Mouse (Mus musculus) embryonic stem cell, embryonic (primary cell): Measurements from ENCODE around the gene Zfp775.

ENCODE experiments used
- CTCF ChIA-PET, 4 experiments: fragments of 300-600 bp in 2 of 4; fragments of 350-600 bp in 2 of 4; sonication (Branson Sonifier 250); formaldehyde crosslinking; loops; one replicate each; lab custom pipeline; 2022; ENCODE audit warnings: inconsistent platforms in 2 of 4; lab: Charles Lee
- POLR2A ChIA-PET, 4 experiments: fragments of 300-600 bp in 2 of 4; fragments of 350-600 bp in 2 of 4; sonication (Branson Sonifier 250); formaldehyde crosslinking; loops; one replicate each; lab custom pipeline; 2022; ENCODE audit warnings: antibody characterized with exemption in 4 of 4, inconsistent platforms in 1 of 4; lab: Charles Lee

Gene Zfp775

DNA sequence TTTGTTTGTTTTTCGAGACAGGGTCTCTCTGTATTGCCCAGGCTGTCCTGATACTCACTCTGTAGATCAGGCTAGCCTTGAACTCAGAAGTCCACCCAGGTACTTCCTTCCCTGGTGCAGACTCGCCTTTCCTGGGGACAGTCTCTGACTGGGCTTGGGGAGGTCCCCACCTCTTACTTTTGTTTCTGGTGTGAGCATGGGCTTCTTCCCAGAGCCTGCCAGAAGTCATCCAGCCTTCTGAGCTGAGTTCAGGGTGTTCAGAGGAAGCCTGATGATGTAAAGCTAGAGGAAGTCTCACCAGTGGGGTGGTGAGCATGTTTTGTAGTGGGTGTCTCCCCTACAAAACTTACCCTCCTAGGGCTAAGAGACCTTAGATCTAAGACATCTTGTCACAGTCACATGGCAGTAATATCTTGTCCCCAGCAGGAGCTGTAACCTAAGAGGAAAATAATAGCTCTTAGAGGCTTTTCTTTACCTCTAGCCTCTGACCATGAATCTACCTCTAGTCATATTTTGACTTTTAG, 67.6 kb downstream of the Zfp775 start:
- POLR2A ChIA-PET = no interaction called here

More for the DNA sequence above, 67.6 kb downstream of the Zfp775 start:
- CTCF ChIA-PET = interaction anchor here in 1 of 4 experiments (1.1 kb wide), 1 partner anchor 22 kb away, joined by 4 read pairs; the partner anchor contains the start of gene Gimap8
